Mouse (Mus musculus) bone marrow macrophage, adult 2 months (primary cell): Measurements from ENCODE around the gene Col8a2.
A peak's percentile ranks its signal among the peaks of the same experiment; 100 is the strongest.

Experiments
- CTCF ChIP-seq: IDR thresholded peaks from 2 replicates; pipeline ENCODE4 v1.5.1; 2012; ENCODE audit warnings: low read depth, mild to moderate bottlenecking, low read length, moderate library complexity
- POLR2A ChIP-seq: IDR thresholded peaks from 2 replicates; pipeline ENCODE4 v1.6.1; 2012; ENCODE audit warnings: mild to moderate bottlenecking, low read depth, low read length, borderline replicate concordance

DNA sequence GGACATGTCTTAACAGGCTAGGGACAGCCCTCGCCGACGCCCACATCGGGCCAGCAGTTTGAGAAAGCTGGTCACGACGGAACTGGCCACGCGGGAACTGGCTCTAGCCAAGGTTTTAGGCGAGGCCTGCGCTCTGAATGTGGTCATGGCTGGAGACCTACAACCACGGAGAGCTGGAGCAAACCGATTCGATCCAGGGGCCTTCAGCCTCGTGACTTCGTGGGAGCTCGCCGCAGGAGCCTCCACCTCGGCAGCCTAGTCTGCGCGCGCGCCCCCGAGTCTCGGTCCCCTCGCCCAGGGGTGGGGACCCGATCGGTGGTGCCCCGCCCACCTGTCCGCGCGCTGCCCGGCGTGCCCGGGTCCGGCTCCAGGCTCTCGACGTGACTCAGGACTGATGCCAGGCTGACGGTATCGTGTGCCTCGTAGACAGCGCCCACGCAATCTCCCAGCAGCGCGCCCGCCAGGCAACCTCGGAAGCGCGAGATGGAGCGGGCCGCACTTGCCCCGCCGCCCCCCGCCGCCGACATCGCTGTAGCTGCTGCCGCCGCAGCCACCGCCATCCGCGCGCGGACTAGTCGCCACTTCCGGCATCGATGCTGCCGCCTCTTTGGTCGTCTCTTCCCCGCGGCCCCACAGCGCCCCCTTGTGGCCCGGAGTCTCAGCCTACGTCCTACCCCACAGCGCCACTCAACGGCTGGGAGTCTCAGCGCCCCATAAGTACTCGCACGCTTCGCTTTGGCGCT, 34.7 kb downstream of the Col8a2 start, which contains the start of gene Adprhl2:
- peak; percentile 99 for TF ChIP-seq CTCF
- no peak for TF ChIP-seq POLR2A
